Mouse (Mus musculus): Measurements from ENCODE around the gene Zfp160.
"Not testable (repeated sequence)": the region's sequence is repeated elsewhere in the genome, so short reads cannot be mapped to it uniquely, and the experiment has no call there.

DNA sequence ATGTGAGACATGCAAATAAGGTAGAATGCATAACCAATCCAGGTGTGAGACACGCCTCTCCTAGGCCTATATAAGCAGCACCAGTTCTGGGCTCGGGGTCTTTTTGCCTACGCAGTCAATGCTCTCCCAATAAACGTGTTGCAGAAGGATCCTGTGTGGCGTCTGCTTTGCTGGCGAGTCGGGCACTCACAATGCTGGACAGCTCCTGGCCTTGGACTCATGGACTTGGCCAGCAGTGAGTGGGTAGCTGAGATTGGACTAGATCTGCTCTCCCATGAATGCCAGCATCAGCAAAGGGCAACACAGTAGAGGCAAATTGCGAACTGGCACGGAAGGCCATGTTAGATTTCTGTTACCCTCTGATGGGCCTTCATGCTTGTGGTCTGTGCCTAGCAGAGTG is 39.3 kb downstream of the Zfp160 start:
- TF ChIP-seq CTCF (IDR thresholded peaks at IDR 0.05; ENCODE audit: low read depth, low read length); POLR2AphosphoS5 (IDR thresholded peaks at IDR 0.05; ENCODE audit: insufficient replicate concordance, low read depth, low read length): not testable (repeated sequence)

Data from G1E (cell line).